Mouse (Mus musculus): ENCODE measurements at regions not wholly inside any gene's neighbourhood (a gene's known extent, or its start where the extent isn't known, plus 50 kb on each side); places are given as distances from the start of the nearest gene placed in this dataset.

- DNase-seq (ENCODE audit: low spot score), result no peak
Observed at GRCm38 (mm10) chr5:80484676-80485075, 535.3 kb upstream of the Adgrl3 start.

GRCm38 (mm10) chr5:80488332-80488731, 531.6 kb upstream of the Adgrl3 start:
- no peak for DNase-seq (ENCODE audit: low spot score)

- peak; percentile 70 for DNase-seq (ENCODE audit: low spot score)
Observed at GRCm38 (mm10) chr5:80508672-80509071, 511.3 kb upstream of the Adgrl3 start.

GRCm38 (mm10) chr5:80539997-80540396, 479.9 kb upstream of the Adgrl3 start:
- DNase-seq (ENCODE audit: low spot score), result no peak

- DNase-seq (ENCODE audit: low spot score), result no peak
Observed at GRCm38 (mm10) chr5:80551673-80552072, 468.3 kb upstream of the Adgrl3 start.

- DNase-seq (ENCODE audit: low spot score), result no peak
Observed at GRCm38 (mm10) chr5:80578741-80579140, 441.2 kb upstream of the Adgrl3 start.

- no peak for DNase-seq (ENCODE audit: low spot score)
Observed at GRCm38 (mm10) chr5:80611571-80611970, 408.4 kb upstream of the Adgrl3 start.

GRCm38 (mm10) chr5:80627225-80627624, 392.7 kb upstream of the Adgrl3 start:
- no peak for DNase-seq (ENCODE audit: low spot score)

- no peak for DNase-seq (ENCODE audit: low spot score)
Observed at GRCm38 (mm10) chr5:80659043-80659442, 360.9 kb upstream of the Adgrl3 start.

- DNase-seq (ENCODE audit: low spot score), result no peak
Observed at GRCm38 (mm10) chr5:80659530-80659929, 360.4 kb upstream of the Adgrl3 start.

GRCm38 (mm10) chr5:80670258-80670947, 349.5 kb upstream of the Adgrl3 start:
- no peak for DNase-seq (ENCODE audit: low spot score)

GRCm38 (mm10) chr5:80683431-80683830, 336.5 kb upstream of the Adgrl3 start:
- DNase-seq (ENCODE audit: low spot score), result no peak

GRCm38 (mm10) chr5:80700848-80701247, 319.1 kb upstream of the Adgrl3 start:
- no peak for DNase-seq (ENCODE audit: low spot score)

- DNase-seq (ENCODE audit: low spot score), result no peak
Observed at GRCm38 (mm10) chr5:80704732-80705131, 315.2 kb upstream of the Adgrl3 start.

GRCm38 (mm10) chr5:80706645-80707056, 313.3 kb upstream of the Adgrl3 start:
- DNase-seq (ENCODE audit: low spot score), result no peak
